Mouse (Mus musculus) limb, embryonic 11.5 days (tissue): Measurements from ENCODE around the gene Rufy4. TPM values are rescaled to one million over a fixed set of nuclear protein-coding genes. Genes with fewer than 3 reads are reported as not detected.

ENCODE experiments used
- ATAC-seq: fragments of 200-750 bp; cut with Nextera tagmentation; 2 replicates; pipeline ENCODE4 v1.8.0; 2017; ENCODE audit warnings: low read depth; ENCODE audit not compliant: insufficient number of reproducible peaks, low FRiP score, low TSS enrichment
- DNase-seq: peaks from one replicate; pipeline ENCODE4 v3.0.0-alpha.2; 2015; ENCODE audit warnings: low spot score
- H3K27ac ChIP-seq: fragments of 300-500 bp; sonication (generic); replicated peaks from 2 replicates; pipeline ENCODE4 v1.5.1; 2014; ENCODE audit warnings: low read depth, mild to moderate bottlenecking, low read length
- H3K27me3 ChIP-seq: fragments of 300-500 bp; sonication (generic); 2 replicates; pipeline ENCODE4 v1.6.1; 2014; ENCODE audit warnings: mild to moderate bottlenecking, low read length, mixed read lengths; ENCODE audit not compliant: control insufficient read depth, insufficient read depth
- H3K36me3 ChIP-seq: fragments of 300-500 bp; sonication (generic); 2 replicates; pipeline ENCODE4 v1.6.1; 2014; ENCODE audit warnings: mild to moderate bottlenecking, low read length, moderate library complexity, mixed read lengths; ENCODE audit not compliant: control insufficient read depth, insufficient read depth
- H3K4me1 ChIP-seq: fragments of 300-500 bp; sonication (generic); 2 replicates; pipeline ENCODE4 v1.6.1; 2014; ENCODE audit warnings: low read length, mixed read lengths; ENCODE audit not compliant: control insufficient read depth, insufficient read depth
- H3K4me2 ChIP-seq: fragments of 300-500 bp; sonication (generic); 2 replicates; pipeline ENCODE4 v1.6.1; 2014; ENCODE audit warnings: low read depth, mild to moderate bottlenecking, moderate library complexity; ENCODE audit not compliant: severe bottlenecking
- H3K4me3 ChIP-seq: fragments of 300-500 bp; sonication (generic); 2 replicates; pipeline ENCODE4 v1.5.1; 2014; ENCODE audit warnings: low read depth, low read length
- H3K9ac ChIP-seq: fragments of 300-500 bp; sonication (generic); 2 replicates; pipeline ENCODE4 v1.6.1; 2014; ENCODE audit warnings: mild to moderate bottlenecking, low read length
- H3K9me3 ChIP-seq: fragments of 300-500 bp; sonication (generic); 2 replicates; pipeline ENCODE4 v1.6.1; 2016; ENCODE audit warnings: low read length; ENCODE audit not compliant: control insufficient read depth
- WGBS: fragments of 180-500 bp; shearing (Covaris S2); extraction: QIAGEN DNeasy Blood & Tissue Kit; methylation state at CpG from one replicate; pipeline ENCODE4 v1.1.7; 2014; 5-methylcytosine and 5-hydroxymethylcytosine counted together
- polyA plus RNA-seq: library from polyadenylated mRNA; unstranded; fragments of >200 nt; fragmentation: Nextera tagmentation; extraction: Ambion mirVana; gene quantifications from 2 replicates; pipeline ENCODE4 v1.2.1, GENCODE M21; 2014

Gene Rufy4
- polyA plus RNA-seq, 1 experiment from 2014 or later: 0.07 TPM

GRCm38 (mm10) chr1:74192711-74193110 lies 67.4 kb downstream of the Rufy4 start:
- Histone ChIP-seq H3K36me3 (no peaks in the 10 kb centered on the region), H3K27ac (no peak overlapping the region), H3K4me3 (no peak overlapping the region), H3K4me2 (no peak overlapping the region), H3K9me3 (no peaks in the 10 kb centered on the region), H3K27me3 (no peaks in the 10 kb centered on the region), H3K4me1 (no peaks in the 10 kb centered on the region), H3K9ac (no peak overlapping the region)
- WGBS: 89% methylated on average over 2 of the region's 2 CpGs
- ATAC-seq: no peak
- DNase-seq: no peak

- H3K4me1 ChIP-seq: no peaks in the 10 kb centered on the region
- H3K36me3 ChIP-seq: no peaks in the 10 kb centered on the region
- DNase-seq (no peak), ATAC-seq (no peak)
- H3K9me3 ChIP-seq: no peaks in the 10 kb centered on the region
- no peak within 1 kb of the TSS for H3K9ac ChIP-seq
- no peaks in the 10 kb centered on the region for H3K27me3 ChIP-seq
- no peak within 1 kb of the TSS for H3K27ac ChIP-seq
- WGBS: 71% methylated on average over 8 of the region's 8 CpGs
- no peak within 1 kb of the TSS for H3K4me2 ChIP-seq
- H3K4me3 ChIP-seq: no peak within 1 kb of the TSS
These were observed 69.1 kb downstream of the Rufy4 start, which contains the start of gene Cxcr1 for GRCm38 (mm10) chr1:74194445-74194844. Gene Cxcr1 (minus strand): TSS chr1:74194631.

GRCm38 (mm10) chr1:74195961-74196360 lies 70.6 kb downstream of the Rufy4 start:
- no peak overlapping the region for H3K4me2 ChIP-seq
- no peak overlapping the region for H3K9ac ChIP-seq
- no peak overlapping the region for H3K27ac ChIP-seq
- H3K9me3 ChIP-seq: no peaks in the 10 kb centered on the region
- 42% methylated on average over 7 of the region's 7 CpGs for WGBS
- H3K36me3 ChIP-seq: no peaks in the 10 kb centered on the region
- H3K4me3 ChIP-seq: no peak overlapping the region
- H3K4me1 ChIP-seq: no peaks in the 10 kb centered on the region
- ATAC-seq (no peak), DNase-seq (peak; percentile 58)
- H3K27me3 ChIP-seq: no peaks in the 10 kb centered on the region

- no peak overlapping the region for H3K4me3 ChIP-seq
- no peaks in the 10 kb centered on the region for H3K27me3 ChIP-seq
- H3K27ac ChIP-seq: no peak overlapping the region
- H3K4me2 ChIP-seq: no peak overlapping the region
- ATAC-seq: no peak
- no peaks in the 10 kb centered on the region for H3K36me3 ChIP-seq
- no peak overlapping the region for H3K9ac ChIP-seq
- H3K9me3 ChIP-seq: no peaks in the 10 kb centered on the region
- 80% methylated on average over 17 of the region's 17 CpGs for WGBS
- DNase-seq: no peak
- no peaks in the 10 kb centered on the region for H3K4me1 ChIP-seq
These were observed 71.5 kb downstream of the Rufy4 start for GRCm38 (mm10) chr1:74196621-74197419.

Other genes with a start within 250 kb of the Rufy4 start
- gene Tns1, start 1.1 kb upstream of the Rufy4 start, polyA plus RNA-seq: 36.3 and 36.9 TPM in 2 replicates
- 0.08 and 0.14 TPM in 2 replicates for gene Cxcr2, start 28.4 kb downstream of the Rufy4 start, polyA plus RNA-seq
- gene Cxcr1, start 69.1 kb downstream of the Rufy4 start, polyA plus RNA-seq: not detected in 2 replicates
- gene Arpc2, start 110.5 kb downstream of the Rufy4 start, polyA plus RNA-seq: 314 and 323 TPM in 2 replicates
- 0.51 TPM in 1 of 2 replicates, not detected in the other for gene Gpbar1, start 153.0 kb downstream of the Rufy4 start, polyA plus RNA-seq
- 218 and 223 TPM in 2 replicates for gene Aamp, start 159.2 kb downstream of the Rufy4 start, polyA plus RNA-seq
- gene Pnkd, start 159.4 kb downstream of the Rufy4 start, polyA plus RNA-seq: 118 and 119 TPM in 2 replicates
- gene Tmbim1, start 180.1 kb downstream of the Rufy4 start, polyA plus RNA-seq: 10.3 and 10.5 TPM in 2 replicates
- 0.25 and 0.79 TPM in 2 replicates for gene Catip, start 236.6 kb downstream of the Rufy4 start, polyA plus RNA-seq
- gene Slc11a1, start 249.7 kb downstream of the Rufy4 start, polyA plus RNA-seq: 1.0 and 1.8 TPM in 2 replicates